Mouse (Mus musculus) kidney, postnatal 0 days (tissue): Measurements from ENCODE around the gene Sos2. TPM values are rescaled to one million over a fixed set of nuclear protein-coding genes. Genes with fewer than 3 reads are reported as not detected.
A peak's percentile ranks its signal among the peaks of the same experiment; 100 is the strongest.

Source experiments
- ATAC-seq: fragments of 200-750 bp; cut with Nextera tagmentation; replicated peaks from 2 replicates; pipeline ENCODE4 v1.8.0; 2017; ENCODE audit warnings: low read depth, moderate number of reproducible peaks, moderate TSS enrichment, moderate library complexity; ENCODE audit not compliant: low FRiP score
- DNase-seq: peaks from one replicate; pipeline ENCODE4 v3.0.0-alpha.2; 2016; ENCODE audit warnings: low spot score
- H3K27ac ChIP-seq: fragments of 300-500 bp; sonication (generic); 2 replicates; pipeline ENCODE4 v1.5.1; 2014; ENCODE audit warnings: mild to moderate bottlenecking
- H3K27me3 ChIP-seq: fragments of 300-500 bp; sonication (generic); 2 replicates; pipeline ENCODE4 v1.6.1; 2014; ENCODE audit warnings: low read length, mixed read lengths; ENCODE audit not compliant: insufficient read depth
- H3K36me3 ChIP-seq: fragments of 300-500 bp; sonication (generic); 2 replicates; pipeline ENCODE4 v1.6.1; 2014; ENCODE audit warnings: low read length, mixed read lengths; ENCODE audit not compliant: insufficient read depth
- H3K4me1 ChIP-seq: fragments of 300-500 bp; sonication (generic); replicated peaks from 2 replicates; pipeline ENCODE4 v1.6.1; 2014; ENCODE audit warnings: antibody characterized with exemption, low read length, mixed read lengths; ENCODE audit not compliant: insufficient read depth
- H3K4me2 ChIP-seq: fragments of 300-500 bp; sonication (generic); 2 replicates; pipeline ENCODE4 v1.6.1; 2014; ENCODE audit warnings: mild to moderate bottlenecking, low read length, moderate library complexity, mixed read lengths
- H3K4me3 ChIP-seq: fragments of 300-500 bp; sonication (generic); replicated peaks from 2 replicates; pipeline ENCODE4 v1.5.1; 2014; ENCODE audit warnings: low read depth, low read length
- H3K9ac ChIP-seq: fragments of 300-500 bp; sonication (generic); 2 replicates; pipeline ENCODE4 v1.6.1; 2014; ENCODE audit warnings: low read depth, low read length
- H3K9me3 ChIP-seq: fragments of 300-500 bp; sonication (generic); replicated peaks from 2 replicates; pipeline ENCODE4 v1.6.1; 2016; ENCODE audit warnings: low read length, inconsistent platforms, mixed read lengths
- CTCF ChIP-seq: IDR thresholded peaks from 2 replicates; pipeline ENCODE4 v1.5.1; 2016; ENCODE audit warnings: antibody characterized with exemption, low read depth, mild to moderate bottlenecking, moderate library complexity
- WGBS: fragments of 180-500 bp; shearing (Covaris S2); extraction: QIAGEN DNeasy Blood & Tissue Kit; methylation state at CpG from one replicate; pipeline ENCODE4 v1.1.7; 2014; 5-methylcytosine and 5-hydroxymethylcytosine counted together
- microRNA-seq: library from miRNA; unstranded; fragments of <30 nt; microRNA quantifications from one replicate; pipeline ENCODE4, GENCODE M21; 2016
- polyA plus RNA-seq: library from polyadenylated mRNA; unstranded; fragments of >200 nt; fragmentation: Nextera tagmentation; extraction: Ambion mirVana; gene quantifications from 2 replicates; pipeline ENCODE4 v1.2.1, GENCODE M21; 2015

Sos2 gene
- polyA plus RNA-seq, 1 experiment from 2014 or later = 8.4 TPM

DNA sequence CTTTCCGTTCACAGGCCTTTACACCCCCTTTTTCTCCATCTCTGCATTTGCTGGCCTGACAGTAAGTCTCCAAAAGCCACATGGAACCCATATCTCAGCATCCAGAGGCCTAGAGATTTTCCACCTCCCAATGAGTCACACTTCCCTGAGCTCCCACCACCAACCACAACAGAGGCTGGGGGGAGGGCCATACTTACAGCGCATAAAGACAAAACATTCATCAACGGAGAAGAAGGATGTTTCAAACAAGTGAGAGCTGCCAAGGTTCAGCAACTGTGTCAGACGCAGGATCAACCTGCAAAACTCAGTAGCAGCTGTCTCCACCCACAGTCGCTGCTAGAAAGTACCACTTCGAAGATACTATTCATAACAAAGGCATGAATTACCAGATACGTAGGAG, 142.3 kb downstream of the Sos2 start:
- Histone ChIP-seq H3K4me3 (no peak overlapping the region), H3K4me2 (no peak overlapping the region), H3K9ac (no peak overlapping the region), H3K9me3 (no peaks in the 10 kb centered on the region), H3K36me3 (no peaks in the 10 kb centered on the region), H3K27ac (peak overlapping the region; percentile 15; the same call in 1 of the 2 replicates), H3K4me1 (peaks cover 32% of the 10 kb centered on the region), H3K27me3 (no peaks in the 10 kb centered on the region)
- DNase-seq (no peak), ATAC-seq (no peak)
- 38% methylated on average over 7 of the region's 7 CpGs for WGBS
- TF ChIP-seq CTCF = no peak

DNA sequence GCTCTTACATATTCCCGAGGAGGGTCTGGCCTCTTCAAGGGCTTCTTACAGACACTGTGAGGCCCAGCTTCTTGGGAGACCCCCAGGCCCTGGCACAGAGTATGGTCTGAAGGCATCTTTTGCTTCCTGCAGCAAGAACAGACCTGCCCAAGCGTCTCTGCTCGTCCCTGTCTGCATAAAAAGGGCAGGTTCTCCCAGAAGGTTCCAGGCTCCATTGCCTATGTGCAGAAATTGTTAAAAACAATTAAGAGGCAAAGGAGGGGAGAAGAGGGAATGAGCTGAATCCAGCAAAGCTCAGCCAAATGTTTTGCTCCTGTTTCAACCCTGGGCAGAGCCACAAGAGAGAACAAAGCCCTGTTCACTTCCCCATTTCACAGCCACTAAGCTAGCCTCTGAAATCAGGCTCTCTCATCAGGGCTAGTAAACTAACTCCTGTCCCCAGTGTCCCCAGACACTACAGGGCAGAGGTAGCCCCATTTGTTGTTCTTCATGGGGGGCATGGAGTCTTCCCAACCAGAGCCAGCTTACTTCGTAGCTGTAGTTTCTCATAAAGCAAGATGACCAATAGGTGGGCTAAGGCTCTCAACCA, 143.2 kb downstream of the Sos2 start:
- H3K4me1 ChIP-seq = peaks cover 32% of the 10 kb centered on the region
- H3K4me2 ChIP-seq = peak overlapping the region; percentile 50
- no peaks in the 10 kb centered on the region for H3K27me3 ChIP-seq
- H3K36me3 ChIP-seq = no peaks in the 10 kb centered on the region
- ATAC-seq (no peak), DNase-seq (no peak)
- no peaks in the 10 kb centered on the region for H3K9me3 ChIP-seq
- TF ChIP-seq CTCF = no peak
- H3K4me3 ChIP-seq = no peak overlapping the region
- WGBS = 59% methylated on average over 4 of the region's 4 CpGs
- no peak overlapping the region for H3K9ac ChIP-seq
- peak overlapping the region; percentile 78 for H3K27ac ChIP-seq

DNA sequence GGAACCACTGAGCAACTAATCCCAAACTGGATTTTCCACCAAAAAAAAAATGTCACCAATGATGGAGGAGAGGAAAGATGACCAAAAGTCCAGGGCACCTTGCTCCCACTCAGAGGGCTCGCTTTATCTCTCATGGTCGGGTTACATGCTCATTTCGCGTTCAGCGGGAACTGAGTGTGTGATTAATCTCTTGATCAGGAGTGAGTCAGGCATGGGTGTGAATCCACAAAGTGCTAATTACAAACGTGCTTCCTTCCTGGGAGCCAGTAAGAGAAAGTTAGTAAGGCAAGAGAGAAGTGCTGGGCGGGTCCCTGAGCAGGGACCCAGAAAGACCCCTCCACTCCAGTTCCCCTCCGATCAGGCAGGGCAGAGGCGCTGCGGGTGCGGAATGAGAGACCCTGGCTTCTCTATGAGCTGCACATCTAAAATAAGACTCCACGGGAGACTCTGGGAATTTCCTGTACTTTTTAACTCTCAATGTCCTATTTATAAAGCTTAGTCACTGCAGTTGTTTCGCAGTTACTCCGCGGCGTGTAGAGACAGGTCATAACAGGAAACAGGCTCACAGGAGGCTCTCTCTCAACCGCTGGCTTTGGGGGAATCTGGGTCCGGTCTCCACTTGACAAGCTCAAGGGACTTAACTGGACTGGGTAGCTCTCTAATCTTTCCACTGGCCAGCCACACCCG, 143.8 kb downstream of the Sos2 start:
- peak overlapping the region; percentile 50 for H3K4me2 ChIP-seq
- H3K36me3 ChIP-seq = no peaks in the 10 kb centered on the region
- no peak for TF ChIP-seq CTCF
- peak; percentile 82 for DNase-seq
- peaks cover 32% of the 10 kb centered on the region for H3K4me1 ChIP-seq
- 9% methylated on average over 19 of the region's 19 CpGs for WGBS
- H3K9me3 ChIP-seq = no peaks in the 10 kb centered on the region
- H3K4me3 ChIP-seq = no peak overlapping the region
- H3K27me3 ChIP-seq = no peaks in the 10 kb centered on the region
- peak overlapping the region; percentile 78 for H3K27ac ChIP-seq
- peak overlapping the region; percentile 40; the same call in 1 of the 2 replicates for H3K9ac ChIP-seq
- ATAC-seq = 0 out of 2 replicates have a peak, but pooled peaks have one; percentile 12

DNA sequence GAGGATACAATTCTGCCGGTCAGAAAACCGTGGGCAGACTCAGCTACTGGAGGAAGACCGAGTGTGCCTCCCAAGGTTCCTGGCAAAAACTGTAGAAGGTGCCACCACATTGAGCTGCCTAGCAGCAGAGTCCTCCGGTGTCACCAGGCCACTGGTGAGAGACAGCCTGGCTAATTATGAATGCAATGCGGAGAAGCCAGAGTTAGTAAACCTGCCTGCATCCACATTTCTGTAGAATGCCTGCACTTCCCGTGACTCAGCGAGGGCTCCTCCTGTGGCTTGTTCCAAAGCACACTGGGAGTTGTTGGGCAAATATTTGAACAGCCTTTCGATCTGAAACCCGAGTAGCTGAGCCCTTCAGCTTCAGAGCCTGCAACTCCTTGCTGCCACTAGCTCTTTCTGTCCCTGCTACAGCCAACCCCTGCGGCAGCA, 144.4 kb downstream of the Sos2 start:
- Histone ChIP-seq H3K36me3 (no peaks in the 10 kb centered on the region), H3K4me2 (peak overlapping the region; percentile 50), H3K4me3 (no peak overlapping the region), H3K27ac (peak overlapping the region; percentile 78), H3K27me3 (no peaks in the 10 kb centered on the region), H3K4me1 (peaks cover 32% of the 10 kb centered on the region), H3K9ac (peak overlapping the region; percentile 40; the same call in 1 of the 2 replicates), H3K9me3 (no peaks in the 10 kb centered on the region)
- ATAC-seq = peak; percentile 33; the same call in 1 of the 2 replicates
- TF ChIP-seq CTCF = peak; percentile 24; the same call in 1 of the 2 replicates
- peak; percentile 75 for DNase-seq
- 11% methylated on average over 10 of the region's 10 CpGs for WGBS

DNA sequence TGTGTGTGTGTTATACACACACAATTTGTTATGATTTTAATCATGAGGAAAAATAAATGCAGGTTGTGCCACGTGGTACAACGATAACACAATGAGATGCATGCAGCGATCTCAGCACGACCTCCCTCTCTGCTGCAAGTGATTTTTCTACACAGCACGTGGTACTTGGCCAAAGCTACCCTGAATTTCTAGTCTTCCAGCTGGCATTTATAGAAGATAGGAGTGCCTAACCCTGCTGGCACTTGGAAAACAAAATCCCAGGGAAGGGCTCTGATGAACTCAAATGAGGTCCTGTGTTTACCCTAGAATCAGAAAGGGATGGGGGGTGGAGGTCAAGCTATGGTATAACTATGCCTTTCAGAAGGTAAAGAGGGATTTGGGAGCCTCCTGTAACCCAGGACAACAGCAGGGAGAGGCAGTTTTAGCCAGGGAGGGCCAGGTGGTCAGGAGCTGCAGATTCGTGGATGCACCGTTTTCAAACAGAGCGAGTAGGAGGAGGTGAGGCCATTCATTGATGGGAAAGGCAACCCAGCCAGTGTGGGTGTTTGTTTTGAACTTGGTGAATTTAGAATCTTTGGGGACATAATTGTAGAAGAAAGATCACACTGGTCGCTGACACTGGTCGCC, 144.9 kb downstream of the Sos2 start:
- DNase-seq = no peak
- 61% methylated on average over 10 of the region's 10 CpGs for WGBS

More for the DNA sequence above, 144.9 kb downstream of the Sos2 start:
- TF ChIP-seq CTCF = no peak
- Histone ChIP-seq H3K4me3 (no peak overlapping the region), H3K9me3 (no peaks in the 10 kb centered on the region), H3K9ac (no peak overlapping the region), H3K4me1 (peaks cover 30% of the 10 kb centered on the region), H3K36me3 (no peaks in the 10 kb centered on the region), H3K4me2 (peak overlapping the region; percentile 50; the same call in 1 of the 2 replicates), H3K27ac (peak overlapping the region; percentile 78), H3K27me3 (no peaks in the 10 kb centered on the region)
- no peak for ATAC-seq

Small RNA genes lying within 50 kb of the gene (microRNA-seq; reads per million reads assigned to microRNA genes)
- gene Gm23018 = not detected

Other genes starting within 250 kb of the Sos2 start
- 20.8 and 21.5 TPM in 2 replicates for gene Vcpkmt, start 98.8 kb downstream of the Sos2 start, polyA plus RNA-seq
- 20.0 and 21.1 TPM in 2 replicates for gene L2hgdh, start 43.0 kb upstream of the Sos2 start, polyA plus RNA-seq
- 29.5 and 32.9 TPM in 2 replicates for gene Atp5s, start 43.1 kb upstream of the Sos2 start, polyA plus RNA-seq
- gene Cdkl1, start 109.4 kb upstream of the Sos2 start, polyA plus RNA-seq = 85.5 and 93.2 TPM in 2 replicates
- gene Atl1, start 210.8 kb upstream of the Sos2 start, polyA plus RNA-seq = 3.5 and 5.8 TPM in 2 replicates
- 27.3 and 29.1 TPM in 2 replicates for gene Map4k5, start 211.3 kb upstream of the Sos2 start, polyA plus RNA-seq